Mouse (Mus musculus) lung, postnatal 0 days (tissue): Measurements from ENCODE around the gene Tor2a.

Source experiments
- CTCF ChIP-seq: IDR thresholded peaks from 2 replicates; pipeline ENCODE4 v1.5.1; 2016; ENCODE audit warnings: antibody characterized with exemption, mild to moderate bottlenecking
- EP300 ChIP-seq: IDR thresholded peaks from 2 replicates; pipeline ENCODE4 v1.6.1; 2016; ENCODE audit warnings: antibody characterized with exemption, mild to moderate bottlenecking, control low read depth

GRCm38 (mm10) chr2:32712934-32713817, 43.9 kb upstream of the Tor2a start, which contains the start of gene Cdk9:
- peak; percentile 100 for TF ChIP-seq CTCF
- no peak for TF ChIP-seq EP300
